Mouse (Mus musculus): ENCODE data around the gene Trim45. TPM values are rescaled to one million over a fixed set of nuclear protein-coding genes. Genes with fewer than 3 reads are reported as not detected.

Trim45 gene
- polyA plus RNA-seq, 1 experiment from 2014 or later = 8.3 TPM

DNA sequence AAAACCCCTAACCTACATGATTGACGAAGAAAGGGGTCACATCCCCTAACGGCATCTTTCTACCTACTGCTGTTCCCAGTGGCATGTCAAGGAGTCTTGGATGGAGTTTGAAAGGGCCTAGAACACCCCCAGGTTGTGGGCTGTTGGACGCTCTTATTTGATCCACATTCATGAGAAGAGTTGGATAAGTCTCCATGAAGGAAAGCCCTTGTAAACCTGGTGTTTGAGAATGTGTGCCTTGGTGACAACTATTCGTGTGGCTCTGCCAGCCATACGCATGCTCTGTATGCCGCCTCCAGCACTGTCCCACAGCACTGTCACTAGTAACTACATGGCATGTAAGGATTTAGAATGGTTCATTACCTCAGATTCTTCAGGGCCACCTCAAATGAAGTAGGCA, 14.2 kb downstream of the Trim45 start:
- H3K27me3 ChIP-seq = no peaks in the 10 kb centered on the region
- no peak overlapping the region for H3K9ac ChIP-seq (replicated peaks)
- peaks cover 83% of the 10 kb centered on the region for H3K36me3 ChIP-seq
- no peak for ATAC-seq
- H3K4me1 ChIP-seq (replicated peaks) = no peaks in the 10 kb centered on the region
- 94% methylated on average over 6 of the region's 6 CpGs for WGBS
- H3K9me3 ChIP-seq = no peaks in the 10 kb centered on the region
- H3K4me3 ChIP-seq (replicated peaks) = no peak overlapping the region
- no peak overlapping the region for H3K4me2 ChIP-seq (replicated peaks)
- no peak overlapping the region for H3K27ac ChIP-seq

DNA sequence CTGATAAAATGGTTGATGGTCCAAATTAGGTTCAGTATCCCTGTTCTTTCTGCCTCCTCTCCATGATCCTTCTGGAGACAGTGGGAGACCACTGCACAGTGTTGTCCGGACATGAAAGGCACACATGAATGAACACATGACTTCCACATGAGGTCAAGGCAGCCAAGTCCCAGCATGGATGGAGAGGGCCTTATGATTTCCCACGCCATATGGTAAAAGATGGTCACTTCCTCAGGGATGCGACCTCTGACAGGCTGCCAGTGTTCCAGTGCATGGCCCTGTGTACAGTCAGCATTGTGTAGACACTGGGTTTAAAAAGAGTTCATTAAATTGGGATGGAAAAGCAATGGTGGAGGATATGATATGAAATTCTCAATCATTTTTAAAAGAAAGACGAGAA, 16.2 kb downstream of the Trim45 start:
- Histone ChIP-seq H3K36me3 (peaks cover 76% of the 10 kb centered on the region), H3K4me1 (replicated peaks) (no peaks in the 10 kb centered on the region)
- 95% methylated on average over 4 of the region's 4 CpGs for WGBS

DNA sequence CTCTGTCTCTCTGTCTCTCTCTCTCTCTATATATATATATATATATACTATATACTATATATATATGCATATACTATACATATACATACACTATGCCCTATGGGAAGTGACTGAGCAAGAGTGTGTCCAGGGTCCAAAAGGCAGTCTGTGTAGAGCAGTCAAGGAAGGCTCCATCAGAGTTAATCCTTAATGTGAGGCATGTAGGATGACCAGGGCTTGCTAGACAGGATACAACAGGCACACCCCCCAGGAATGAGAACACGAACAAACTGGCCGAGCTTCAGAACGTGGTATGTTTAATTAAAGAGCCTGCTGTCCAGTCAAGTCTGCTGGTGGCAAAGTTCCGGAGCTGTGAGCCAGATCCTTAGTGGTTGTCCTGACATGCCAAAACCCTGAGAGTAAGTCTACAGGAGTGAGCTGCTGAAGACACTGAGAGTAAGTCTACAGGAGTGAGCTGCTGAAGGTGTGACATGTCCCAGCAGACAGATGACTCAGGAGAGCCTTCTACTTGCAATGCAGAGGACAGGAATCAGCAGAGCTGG, 18.6 kb downstream of the Trim45 start:
- Histone ChIP-seq H3K4me3 (replicated peaks) (no peak overlapping the region), H3K27me3 (no peaks in the 10 kb centered on the region), H3K9ac (replicated peaks) (no peak overlapping the region), H3K4me2 (replicated peaks) (no peak overlapping the region), H3K36me3 (peaks cover 74% of the 10 kb centered on the region), H3K4me1 (replicated peaks) (no peaks in the 10 kb centered on the region), H3K9me3 (no peaks in the 10 kb centered on the region), H3K27ac (no peak overlapping the region)
- no peak for ATAC-seq
- WGBS = 91% methylated on average over 4 of the region's 4 CpGs

More for the DNA sequence above, 16.2 kb downstream of the Trim45 start:
- Histone ChIP-seq H3K27ac (no peak overlapping the region), H3K9ac (replicated peaks) (no peak overlapping the region), H3K9me3 (no peaks in the 10 kb centered on the region), H3K4me2 (replicated peaks) (no peak overlapping the region), H3K4me3 (replicated peaks) (no peak overlapping the region), H3K27me3 (no peaks in the 10 kb centered on the region)
- no peak for ATAC-seq

DNA sequence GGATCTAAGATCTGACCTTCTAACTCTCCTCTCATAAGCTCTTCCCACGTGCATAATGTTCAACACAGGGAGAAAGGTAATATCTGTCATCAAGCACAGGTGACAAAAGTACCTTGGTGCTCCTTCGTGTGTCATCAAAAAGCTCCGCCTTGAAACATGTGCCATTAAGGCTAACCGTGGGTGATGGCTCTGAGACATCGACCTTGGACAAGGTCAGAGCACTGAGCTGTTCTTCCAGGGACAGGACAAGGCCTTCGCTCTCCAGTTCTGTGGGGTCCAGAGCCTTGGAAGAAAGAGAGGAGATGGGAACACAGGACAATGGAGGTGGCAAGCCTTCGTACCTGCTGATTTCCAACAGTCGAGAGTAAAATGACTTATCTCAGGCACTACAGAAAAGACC, 25.3 kb downstream of the Trim45 start:
- Histone ChIP-seq H3K4me3 (replicated peaks) (no peak overlapping the region), H3K27me3 (no peaks in the 10 kb centered on the region), H3K9me3 (no peaks in the 10 kb centered on the region), H3K4me2 (replicated peaks) (no peak overlapping the region), H3K27ac (no peak overlapping the region), H3K4me1 (replicated peaks) (no peaks in the 10 kb centered on the region), H3K9ac (replicated peaks) (no peak overlapping the region), H3K36me3 (peaks cover 72% of the 10 kb centered on the region)
- no peak for ATAC-seq
- 94% methylated on average over 8 of the region's 8 CpGs for WGBS

DNA sequence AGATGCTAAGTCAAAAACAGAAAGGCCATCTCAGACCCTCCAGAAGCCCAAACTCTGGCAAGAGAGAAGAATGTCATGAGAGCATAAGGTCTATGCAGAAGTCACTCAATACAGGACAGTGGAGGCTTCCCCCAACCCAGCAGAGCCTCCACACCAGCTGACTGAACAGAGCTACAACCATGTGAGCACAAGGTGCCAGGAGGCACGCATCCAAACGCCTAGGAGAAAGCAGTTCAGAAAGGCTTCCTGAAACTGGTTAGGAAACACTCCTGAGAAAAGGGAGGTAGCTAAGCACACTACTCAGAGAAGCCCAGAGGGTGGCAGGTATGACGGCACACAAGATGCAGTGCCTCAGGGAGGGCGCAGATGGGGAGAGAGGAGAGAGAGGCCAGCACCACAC, 29.5 kb downstream of the Trim45 start:
- no peaks in the 10 kb centered on the region for H3K27me3 ChIP-seq
- 95% methylated on average over 4 of the region's 4 CpGs for WGBS
- no peaks in the 10 kb centered on the region for H3K4me1 ChIP-seq (replicated peaks)
- H3K9me3 ChIP-seq = no peaks in the 10 kb centered on the region
- H3K4me2 ChIP-seq (replicated peaks) = no peak overlapping the region
- no peak for ATAC-seq
- no peak overlapping the region for H3K9ac ChIP-seq (replicated peaks)
- H3K36me3 ChIP-seq = peaks cover 57% of the 10 kb centered on the region
- H3K27ac ChIP-seq = no peak overlapping the region
- H3K4me3 ChIP-seq (replicated peaks) = no peak overlapping the region

DNA sequence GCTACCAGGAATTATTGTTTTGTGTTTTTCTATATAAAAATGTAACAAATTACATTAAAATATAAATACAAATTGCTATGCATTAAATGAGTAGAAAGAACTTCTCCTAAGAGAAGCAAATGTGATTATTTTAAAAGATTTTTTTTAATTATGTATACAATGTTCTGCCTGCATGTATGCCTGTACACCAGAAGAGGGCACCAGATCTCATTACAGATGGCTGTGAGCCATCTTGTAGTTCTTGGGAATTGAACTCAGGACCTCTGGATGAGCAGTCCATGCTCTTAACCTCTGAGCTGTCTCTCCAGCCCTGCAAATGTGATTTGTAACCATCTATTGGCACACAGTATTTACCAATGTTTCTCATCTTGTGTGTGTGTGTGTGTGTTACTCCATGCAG, 32.6 kb downstream of the Trim45 start:
- H3K36me3 ChIP-seq = peaks cover 62% of the 10 kb centered on the region

DNA sequence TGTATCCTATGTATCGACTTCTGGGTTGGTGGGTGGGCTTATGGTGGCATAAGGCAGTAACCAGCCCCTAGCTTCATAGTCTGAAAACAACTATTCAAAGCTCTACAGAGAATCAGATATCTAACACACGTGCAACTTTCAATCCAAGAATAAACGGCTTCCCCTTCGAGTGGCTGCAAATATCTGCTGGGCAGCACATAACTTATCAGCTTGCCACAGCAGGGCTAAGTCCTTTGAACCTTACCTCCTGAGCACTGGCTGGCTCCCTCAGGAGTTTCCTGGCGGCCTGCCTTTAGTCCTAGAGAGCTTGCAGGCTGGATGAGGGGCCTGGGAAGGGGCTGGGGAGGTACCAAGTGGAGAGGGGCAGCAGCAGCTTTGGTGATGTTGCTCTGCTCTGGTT, 39.0 kb downstream of the Trim45 start:
- 89% methylated on average over 5 of the region's 5 CpGs for WGBS
- Histone ChIP-seq H3K27ac (no peak overlapping the region), H3K4me3 (replicated peaks) (no peak overlapping the region), H3K4me1 (replicated peaks) (no peaks in the 10 kb centered on the region), H3K27me3 (no peaks in the 10 kb centered on the region), H3K9ac (replicated peaks) (no peak overlapping the region), H3K4me2 (replicated peaks) (no peak overlapping the region), H3K9me3 (no peaks in the 10 kb centered on the region), H3K36me3 (peaks cover 55% of the 10 kb centered on the region)
- no peak for ATAC-seq

More for the DNA sequence above, 32.6 kb downstream of the Trim45 start:
- Histone ChIP-seq H3K4me1 (replicated peaks) (no peaks in the 10 kb centered on the region), H3K9me3 (no peaks in the 10 kb centered on the region), H3K27me3 (no peaks in the 10 kb centered on the region), H3K9ac (replicated peaks) (no peak overlapping the region), H3K27ac (no peak overlapping the region), H3K4me3 (replicated peaks) (no peak overlapping the region), H3K4me2 (replicated peaks) (no peak overlapping the region)
- no peak for ATAC-seq

DNA sequence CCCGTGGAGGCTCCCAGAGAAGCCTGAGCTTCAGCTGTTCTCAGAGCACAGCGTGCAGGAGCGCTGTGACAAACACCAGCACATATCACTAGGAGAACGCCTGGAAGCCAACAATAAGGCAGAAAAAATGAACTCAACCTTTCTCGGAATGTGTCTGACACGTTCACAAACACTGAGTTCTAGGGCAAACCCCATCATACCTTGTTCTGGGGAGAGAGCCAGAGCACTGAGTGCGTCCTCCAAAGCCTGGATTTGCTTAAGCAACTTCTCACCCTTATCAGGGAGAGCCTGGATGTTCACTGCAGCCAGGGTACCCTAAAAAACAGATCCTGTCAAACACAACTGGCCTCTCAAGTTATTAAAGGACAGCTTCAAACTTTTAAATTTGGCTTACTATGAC, 39.5 kb downstream of the Trim45 start:
- Histone ChIP-seq H3K36me3 (peaks cover 52% of the 10 kb centered on the region), H3K9me3 (no peaks in the 10 kb centered on the region), H3K27me3 (no peaks in the 10 kb centered on the region), H3K27ac (no peak overlapping the region), H3K9ac (replicated peaks) (no peak overlapping the region), H3K4me2 (replicated peaks) (no peak overlapping the region), H3K4me3 (replicated peaks) (no peak overlapping the region), H3K4me1 (replicated peaks) (no peaks in the 10 kb centered on the region)
- ATAC-seq = no peak
- WGBS = 94% methylated on average over 7 of the region's 7 CpGs

DNA sequence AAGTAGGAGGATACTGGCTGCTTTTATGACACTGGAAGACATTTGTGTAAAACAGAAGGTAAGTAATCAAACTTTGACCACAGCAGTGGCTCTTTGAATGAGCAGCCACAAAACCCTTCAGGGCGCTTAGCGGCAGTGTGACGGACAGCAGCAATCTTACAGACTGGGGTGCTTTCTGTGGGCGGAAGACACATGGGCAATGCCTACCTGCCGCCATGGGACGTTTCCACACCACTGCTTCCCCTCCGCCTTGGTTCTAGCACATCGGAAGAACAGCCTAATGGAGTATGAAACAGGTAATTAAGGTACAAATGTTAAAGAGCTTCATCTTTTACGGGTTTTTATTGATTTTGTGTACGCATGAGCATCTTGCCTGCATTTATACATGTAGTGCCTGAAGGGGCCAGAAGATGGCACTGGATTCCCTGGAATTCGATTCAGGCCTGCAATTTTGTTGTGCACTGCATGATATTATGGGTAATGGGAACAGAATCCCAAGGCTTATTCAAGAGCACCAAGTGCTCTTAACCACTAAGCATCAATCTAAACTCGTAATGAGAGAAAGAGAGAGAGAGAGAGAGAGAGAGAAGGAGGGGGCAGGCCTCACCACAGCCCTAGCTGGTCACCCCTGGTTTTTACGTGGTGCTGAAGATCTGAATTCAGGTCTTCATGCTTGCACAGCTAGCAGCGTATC, 42.0 kb downstream of the Trim45 start:
- no peak overlapping the region for H3K27ac ChIP-seq

DNA sequence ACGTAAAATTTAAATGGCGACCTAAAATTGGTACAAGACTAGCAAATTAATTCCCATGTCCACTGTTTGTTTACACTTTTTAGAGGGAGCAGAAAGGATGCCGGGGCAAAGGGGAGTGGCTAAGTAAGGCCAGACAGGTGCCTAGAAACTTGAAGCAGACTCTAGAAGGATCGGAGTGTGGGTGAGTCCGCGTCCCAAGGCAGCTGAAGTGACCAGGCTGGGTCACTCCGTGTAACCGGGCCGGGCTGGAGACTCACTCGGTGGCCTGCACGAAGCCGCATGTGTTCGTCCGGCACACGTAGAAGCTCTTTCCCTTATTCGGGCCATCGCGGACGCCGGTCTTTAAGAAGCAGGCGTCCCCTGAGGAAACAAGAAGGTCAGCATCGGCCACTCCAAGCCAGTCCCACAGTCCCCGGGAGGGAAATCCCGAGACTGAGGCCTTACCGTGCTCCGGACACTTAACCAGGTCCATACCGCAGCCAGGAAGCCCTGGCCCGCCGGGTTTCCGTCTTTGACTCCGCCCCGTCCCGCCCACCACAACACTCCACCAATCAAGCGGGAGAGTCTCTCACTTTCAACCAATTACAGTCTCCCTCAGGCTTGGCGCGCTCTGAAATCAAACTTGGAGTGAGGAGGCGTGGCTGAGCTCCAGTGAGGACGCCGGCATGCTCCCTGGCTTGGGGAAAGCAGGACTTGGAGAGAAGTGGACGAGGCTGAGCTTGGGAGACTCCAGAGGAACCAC, 47.3 kb downstream of the Trim45 start, which contains the start of gene Ttf2:
TSS of gene Ttf2 (minus strand) at position 488 of the 742 bp plus-strand sequence.
- Histone ChIP-seq H3K27ac (no peak within 1 kb of the TSS), H3K4me1 (replicated peaks) (peaks cover 10% of the 10 kb centered on the region), H3K36me3 (no peaks in the 10 kb centered on the region), H3K4me2 (replicated peaks) (peak within 1 kb of the TSS; percentile 81), H3K9ac (replicated peaks) (peak within 1 kb of the TSS; percentile 67), H3K4me3 (replicated peaks) (peak within 1 kb of the TSS; percentile 63), H3K27me3 (no peaks in the 10 kb centered on the region), H3K9me3 (no peaks in the 10 kb centered on the region)
- under 1% methylated on average over 40 of the region's 40 CpGs for WGBS
- ATAC-seq = peak; percentile 98

More for the DNA sequence above, 42.0 kb downstream of the Trim45 start:
- Histone ChIP-seq H3K36me3 (peaks cover 31% of the 10 kb centered on the region), H3K4me1 (replicated peaks) (peaks cover 4% of the 10 kb centered on the region), H3K9ac (replicated peaks) (no peak overlapping the region), H3K4me3 (replicated peaks) (no peak overlapping the region), H3K9me3 (no peaks in the 10 kb centered on the region), H3K27me3 (no peaks in the 10 kb centered on the region), H3K4me2 (replicated peaks) (no peak overlapping the region)
- WGBS = 82% methylated on average over 14 of the region's 14 CpGs
- peak; percentile 60 for ATAC-seq

DNA sequence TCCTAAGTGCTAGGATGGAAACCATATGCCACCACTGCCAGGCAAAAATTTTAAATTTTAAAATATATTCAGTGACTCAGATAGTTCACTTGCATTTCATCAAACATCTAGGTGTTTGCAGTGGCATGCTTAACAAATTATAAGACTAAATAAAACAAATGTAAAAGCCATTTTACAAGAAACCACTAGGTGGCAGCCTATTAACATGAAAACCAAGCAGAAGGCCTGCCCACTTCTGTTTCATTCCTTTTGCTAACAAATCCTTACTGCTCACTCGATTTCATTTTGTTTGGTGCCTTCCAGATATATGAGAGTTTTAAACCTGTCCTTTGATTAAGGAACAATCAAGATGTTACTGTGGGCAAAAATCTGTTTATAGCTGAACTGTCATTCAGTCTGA, 51.9 kb downstream of the Trim45 start:
- no peak overlapping the region for H3K9ac ChIP-seq (replicated peaks)
- H3K4me2 ChIP-seq (replicated peaks) = no peak overlapping the region
- H3K4me1 ChIP-seq (replicated peaks) = peaks cover 25% of the 10 kb centered on the region
- H3K27ac ChIP-seq = no peak overlapping the region
- ATAC-seq = no peak
- no peaks in the 10 kb centered on the region for H3K9me3 ChIP-seq
- H3K36me3 ChIP-seq = no peaks in the 10 kb centered on the region
- no peak overlapping the region for H3K4me3 ChIP-seq (replicated peaks)
- 5% methylated on average over 1 of the region's 1 CpGs for WGBS
- no peaks in the 10 kb centered on the region for H3K27me3 ChIP-seq

DNA sequence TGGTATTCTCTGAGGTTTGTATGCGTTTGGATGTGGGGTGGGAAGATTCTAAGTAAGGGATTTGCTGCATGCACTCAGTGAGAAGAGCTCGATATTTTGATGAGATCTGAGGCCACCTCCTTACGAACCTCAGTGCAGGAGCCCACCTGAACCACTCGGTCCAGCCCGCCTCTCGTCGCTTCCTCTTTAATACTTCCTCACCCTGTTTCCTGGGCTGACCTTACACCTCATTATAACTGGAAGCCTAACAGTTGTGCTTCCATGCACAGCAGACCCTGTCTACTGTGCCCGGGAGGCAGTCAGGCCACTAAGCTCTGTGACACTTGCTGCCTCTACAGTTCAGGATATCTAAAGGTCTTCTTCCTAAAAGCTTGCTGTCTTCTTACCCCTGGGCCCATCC, 57.3 kb downstream of the Trim45 start:
- no peak for ATAC-seq
- Histone ChIP-seq H3K27me3 (peaks cover 3% of the 10 kb centered on the region; the same call in 1 of the 2 replicates), H3K4me2 (replicated peaks) (no peak overlapping the region), H3K27ac (no peak overlapping the region), H3K9ac (replicated peaks) (no peak overlapping the region), H3K4me3 (replicated peaks) (no peak overlapping the region), H3K4me1 (replicated peaks) (peaks cover 29% of the 10 kb centered on the region), H3K9me3 (no peaks in the 10 kb centered on the region), H3K36me3 (no peaks in the 10 kb centered on the region)
- WGBS = 77% methylated on average over 8 of the region's 8 CpGs
